Mouse (Mus musculus): ENCODE results near the gene Gli3.

Gene Gli3

DNA sequence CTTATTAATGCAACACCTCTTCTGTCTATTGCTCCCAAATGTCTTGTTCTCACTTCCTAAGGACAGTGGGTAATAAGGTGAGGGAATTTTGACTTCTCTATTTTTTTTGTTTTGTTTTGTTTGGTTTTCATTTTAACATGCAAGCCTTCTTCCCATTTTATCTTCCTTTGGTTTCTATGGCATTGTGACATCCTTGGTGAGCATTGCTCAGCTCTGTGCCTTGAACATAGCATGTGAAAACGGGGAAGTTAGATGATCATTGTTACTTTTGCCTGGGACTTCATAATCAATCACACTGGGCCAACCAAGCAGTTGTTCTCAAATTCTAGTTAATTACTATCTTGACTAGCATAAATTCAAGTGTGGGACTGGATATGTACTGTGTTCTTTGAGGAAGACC lies 258.4 kb downstream of the Gli3 start:
- in situ Hi-C loops (cut with MboI, MseI) = no loop called here

DNA sequence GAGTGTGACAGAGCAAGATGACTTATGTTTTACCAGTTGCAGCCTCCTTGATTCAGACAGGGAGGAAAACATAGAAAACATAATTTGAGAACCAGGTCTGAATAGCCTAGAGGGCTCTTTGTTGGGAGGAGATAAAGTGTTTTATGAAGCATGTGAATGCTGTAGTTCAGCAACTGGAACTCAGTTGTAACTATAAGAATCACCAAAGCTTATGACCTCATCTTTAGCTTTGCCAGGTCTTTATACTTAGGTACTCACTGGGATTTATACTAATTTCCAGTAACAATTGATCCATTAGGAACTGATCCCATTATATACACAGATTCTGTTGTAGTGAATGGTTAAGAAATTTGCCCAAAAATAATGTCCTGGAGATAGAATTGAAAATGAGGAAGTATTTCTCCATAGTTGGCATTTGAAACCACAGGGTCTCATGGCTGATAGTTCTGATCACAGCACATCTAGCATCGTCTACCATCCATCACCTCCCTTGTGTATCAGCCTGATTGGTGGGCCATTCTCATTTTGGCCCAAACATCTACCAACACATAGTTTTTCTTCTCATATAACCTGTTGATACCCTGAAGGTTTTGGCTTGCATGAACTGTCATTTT lies 259.8 kb downstream of the Gli3 start:
- in situ Hi-C loops (cut with MboI, MseI) = no loop called here

GRCm38 (mm10) chr13:15724723-15725122 lies 261.7 kb downstream of the Gli3 start:
- in situ Hi-C loops (cut with MboI, MseI) = no loop called here

- in situ Hi-C loops (cut with MboI, MseI) = no loop called here
Measured at GRCm38 (mm10) chr13:15741771-15742170, 278.7 kb downstream of the Gli3 start.

DNA sequence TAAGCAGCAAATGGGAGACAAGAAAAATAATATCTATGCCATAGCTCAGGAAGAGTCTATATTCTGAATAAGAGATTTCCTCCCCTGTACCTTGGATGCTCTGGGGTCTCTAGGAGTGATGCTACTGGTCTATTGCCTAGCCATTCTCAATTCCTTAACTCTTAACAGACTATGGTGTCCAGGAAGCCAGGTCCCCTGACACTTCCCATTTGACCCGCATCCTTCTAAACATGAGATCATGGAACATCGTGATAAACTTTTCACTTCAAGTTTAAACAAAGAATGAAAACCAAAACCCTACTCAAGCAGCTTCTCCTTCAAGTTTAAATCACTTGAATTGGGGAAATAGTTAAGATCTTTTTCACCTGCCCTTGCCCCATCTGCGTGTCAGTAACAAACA lies 279.3 kb downstream of the Gli3 start:
- in situ Hi-C loops (cut with MboI, MseI) = no loop called here

DNA sequence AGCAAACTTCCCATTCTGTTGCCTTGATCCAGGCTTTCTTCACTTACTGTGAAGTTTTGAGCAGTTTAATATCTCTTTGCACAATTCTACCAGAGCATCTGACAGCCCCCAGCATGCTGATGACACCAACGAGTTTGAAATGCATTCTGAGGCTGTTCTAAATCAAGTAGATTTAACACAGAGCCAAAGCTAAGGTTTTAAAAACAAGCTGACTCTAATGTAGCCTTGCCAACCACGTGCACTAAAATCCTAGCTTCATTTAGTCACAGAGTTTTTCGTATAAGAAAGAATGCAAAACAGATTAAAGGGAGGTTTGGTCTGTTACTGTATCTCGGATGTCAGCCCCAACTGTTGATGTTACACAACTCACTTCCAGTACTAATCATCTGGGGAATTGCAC lies 279.7 kb downstream of the Gli3 start:
- in situ Hi-C loops (cut with MboI, MseI) = no loop called here

- in situ Hi-C loops (cut with MboI, MseI) = loop anchor here (5.0 kb wide), 1 partner anchor 1112 kb away; no protein-coding TSS in a partner anchor
Measured at GRCm38 (mm10) chr13:15758835-15759632, 296.0 kb downstream of the Gli3 start.

- in situ Hi-C loops (cut with MboI, MseI) = loop anchor here (5.0 kb wide), 1 partner anchor 1113 kb away; no protein-coding TSS in a partner anchor
Measured at GRCm38 (mm10) chr13:15759633-15760441, 296.8 kb downstream of the Gli3 start.

- in situ Hi-C loops (cut with MboI, MseI) = no loop called here
Measured at GRCm38 (mm10) chr13:15762291-15762690, 299.3 kb downstream of the Gli3 start.

DNA sequence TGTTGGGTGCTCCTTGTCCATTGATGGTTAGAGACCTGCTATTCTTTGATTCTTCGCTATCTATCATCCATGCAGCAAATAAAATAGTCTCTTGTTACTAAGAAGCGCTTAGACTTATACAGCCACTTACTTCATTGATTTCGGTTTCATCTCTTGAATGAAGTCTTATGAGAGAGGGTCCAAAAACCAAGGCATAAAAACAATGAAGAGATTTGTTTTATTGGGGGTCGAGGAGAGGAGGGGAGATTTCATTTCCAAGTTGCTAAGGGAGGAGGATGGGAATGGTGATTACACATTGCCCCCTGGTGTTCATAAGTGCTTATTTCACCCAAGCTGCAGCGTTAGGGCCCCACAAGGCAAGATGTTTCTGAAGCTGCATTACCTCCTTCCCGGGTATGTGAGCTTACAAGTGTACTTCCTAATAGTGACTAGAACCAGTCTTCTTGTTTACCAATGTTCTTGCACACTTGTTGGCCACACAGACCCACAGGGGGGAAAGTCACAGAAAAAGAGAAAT lies 299.9 kb downstream of the Gli3 start:
- in situ Hi-C loops (cut with MboI, MseI) = no loop called here

GRCm38 (mm10) chr13:15777624-15778023 lies 314.6 kb downstream of the Gli3 start:
- in situ Hi-C loops (cut with MboI, MseI) = no loop called here

Measured in T-helper 2 cell (primary cell).